Mouse (Mus musculus): ENCODE measurements around the gene Tsc2. TPM values are rescaled to one million over a fixed set of nuclear protein-coding genes. Genes with fewer than 3 reads are reported as not detected.

Gene Tsc2
- total and polyA plus RNA-seq, 3 experiments, result 9.1 to 69.8 (median 35.2) TPM

- in situ Hi-C loops (cut with MboI; ENCODE audit: low pct_ligation_motif_present, low pct_unique_long_range_greater_than_20kb, low sequenced_read_pairs), result no loop called here
- Histone ChIP-seq H3K27ac (ENCODE audit: insufficient read depth, low read depth) (no peak within 1 kb of the TSS), H3K27me3 (replicated peaks) (peaks cover 4% of the 10 kb centered on the region), H3K4me3 (replicated peaks in 1 of 3; ENCODE audit: low read depth in 2 of 3, low read length in 2 of 3, poor library complexity in 1 of 3) (no peak within 1 kb of the TSS), H3K4me2 (ENCODE audit: insufficient read depth, low read depth, poor library complexity, severe bottlenecking) (no peak within 1 kb of the TSS), H3K9ac (ENCODE audit: insufficient read depth, low read depth) (no peak within 1 kb of the TSS), H3K36me3 (replicated peaks in 1 of 2; ENCODE audit: control insufficient read depth in 1 of 2, insufficient read depth in 1 of 2, low read length in 1 of 2) (no peaks in the 10 kb centered on the region), H3K9me3 (replicated peaks; ENCODE audit: low read length) (no peaks in the 10 kb centered on the region), H3K79me2 (replicated peaks; ENCODE audit: control insufficient read depth, extremely low read depth, insufficient read depth, poor library complexity, severe bottlenecking) (no peaks in the 10 kb centered on the region), H3K4me1 (ENCODE audit: control insufficient read depth in 1 of 2, insufficient read depth in 2 of 2) (peaks cover 3 to 22% of the 10 kb centered on the region in 2 experiments)
- DNase-seq (ENCODE audit: extremely low read depth), result no peak
- no peak for TF ChIP-seq ELF1 (IDR thresholded peaks at IDR 0.05; ENCODE audit: low read depth, low read length)
- TF ChIP-seq ETS1 (conservative IDR thresholded peaks at IDR 0.05; ENCODE audit: low read depth, low read length), result no peak
- no peak for TF ChIP-seq HCFC1 (IDR thresholded peaks at IDR 0.05; ENCODE audit: low read depth, low read length)
- no peak for TF ChIP-seq RCOR1 (conservative IDR thresholded peaks at IDR 0.05; ENCODE audit: low read depth, low read length)
- TF ChIP-seq CTCF (conservative IDR thresholded peaks at IDR 0.05 in 1 of 2, IDR thresholded peaks at IDR 0.05 in 1 of 2; ENCODE audit: low read depth in 2 of 2, low read length in 2 of 2), result no peak
- no peak for TF ChIP-seq TBP (conservative IDR thresholded peaks at IDR 0.05; ENCODE audit: low read depth, low read length)
- TF ChIP-seq GABPA (IDR thresholded peaks at IDR 0.05; ENCODE audit: insufficient replicate concordance, low read depth, low read length), result no peak
- dilution Hi-C loops (cut with MboI; ENCODE audit: extremely low pct_ligation_motif_present, extremely low pct_unique_long_range_greater_than_20kb, low sequenced_read_pairs), result no loop called here
Observed at GRCm38 (mm10) chr17:24658017-24658758, 25.8 kb upstream of the Tsc2 start, which contains the start of gene Npw. Gene Npw (minus strand): TSS chr17:24658457.

- in situ Hi-C loops (cut with MboI; ENCODE audit: low pct_ligation_motif_present, low pct_unique_long_range_greater_than_20kb, low sequenced_read_pairs), result loop anchor here (5.0 kb wide), 1 partner anchor 58 kb away; no protein-coding TSS in a partner anchor
- DNase-seq (ENCODE audit: extremely low read depth), result no peak
- Histone ChIP-seq H3K9ac (ENCODE audit: insufficient read depth, low read depth) (no peak overlapping the region), H3K4me3 (replicated peaks in 1 of 3; ENCODE audit: low read depth in 2 of 3, low read length in 2 of 3, poor library complexity in 1 of 3) (no peak overlapping the region), H3K4me1 (ENCODE audit: control insufficient read depth in 1 of 2, insufficient read depth in 2 of 2) (peaks cover 3 to 22% of the 10 kb centered on the region in 2 experiments), H3K36me3 (replicated peaks in 1 of 2; ENCODE audit: control insufficient read depth in 1 of 2, insufficient read depth in 1 of 2, low read length in 1 of 2) (no peaks in the 10 kb centered on the region), H3K9me3 (replicated peaks; ENCODE audit: low read length) (no peaks in the 10 kb centered on the region), H3K27ac (ENCODE audit: insufficient read depth, low read depth) (no peak overlapping the region), H3K27me3 (replicated peaks) (peaks cover 13% of the 10 kb centered on the region), H3K79me2 (replicated peaks; ENCODE audit: control insufficient read depth, extremely low read depth, insufficient read depth, poor library complexity, severe bottlenecking) (no peaks in the 10 kb centered on the region), H3K4me2 (ENCODE audit: insufficient read depth, low read depth, poor library complexity, severe bottlenecking) (no peak overlapping the region)
- no peak for TF ChIP-seq ELF1 (IDR thresholded peaks at IDR 0.05; ENCODE audit: low read depth, low read length)
- no peak for TF ChIP-seq USF1 (IDR thresholded peaks at IDR 0.05; ENCODE audit: low read depth, low read length)
- TF ChIP-seq USF2 (conservative IDR thresholded peaks at IDR 0.05; ENCODE audit: low read depth, low read length), result no peak
- TF ChIP-seq MAX (IDR thresholded peaks at IDR 0.05; ENCODE audit: low read length), result no peak
- no peak for TF ChIP-seq TBP (conservative IDR thresholded peaks at IDR 0.05; ENCODE audit: low read depth, low read length)
- no peak for TF ChIP-seq BHLHE40 (IDR thresholded peaks at IDR 0.05; ENCODE audit: low read depth, low read length)
- TF ChIP-seq NELFE (IDR thresholded peaks at IDR 0.05; ENCODE audit: low read depth, low read length), result no peak
- no peak for TF ChIP-seq JUND (conservative IDR thresholded peaks at IDR 0.05; ENCODE audit: low read depth, low read length)
- no peak for TF ChIP-seq CTCF (conservative IDR thresholded peaks at IDR 0.05 in 1 of 2, IDR thresholded peaks at IDR 0.05 in 1 of 2; ENCODE audit: low read depth in 2 of 2, low read length in 2 of 2)
- TF ChIP-seq ZC3H11A (IDR thresholded peaks at IDR 0.05; ENCODE audit: low read depth, low read length), result no peak
- TF ChIP-seq MAZ (IDR thresholded peaks at IDR 0.05; ENCODE audit: low read depth, low read length), result no peak
- TF ChIP-seq ZMIZ1 (IDR thresholded peaks at IDR 0.05; ENCODE audit: low read depth, low read length), result no peak
- no peak for TF ChIP-seq JUN (IDR thresholded peaks at IDR 0.05; ENCODE audit: insufficient read depth, low read depth, low read length)
- no peak for TF ChIP-seq PAX5 (IDR thresholded peaks at IDR 0.05; ENCODE audit: low read length)
- TF ChIP-seq POLR2A (IDR thresholded peaks at IDR 0.05; ENCODE audit: low read depth, low read length), result no peak
- no peak for TF ChIP-seq SMC3 (IDR thresholded peaks at IDR 0.05; ENCODE audit: low read depth, low read length)
- TF ChIP-seq CHD2 (IDR thresholded peaks at IDR 0.05; ENCODE audit: low read length), result no peak
- dilution Hi-C loops (cut with MboI; ENCODE audit: extremely low pct_ligation_motif_present, extremely low pct_unique_long_range_greater_than_20kb, low sequenced_read_pairs), result no loop called here
Observed at GRCm38 (mm10) chr17:24654969-24655368, 22.5 kb upstream of the Tsc2 start.
